Mouse (Mus musculus): ENCODE results near the gene Rae1.
A peak's percentile ranks its signal among the peaks of the same experiment; 100 is the strongest.

The Rae1 gene

DNA sequence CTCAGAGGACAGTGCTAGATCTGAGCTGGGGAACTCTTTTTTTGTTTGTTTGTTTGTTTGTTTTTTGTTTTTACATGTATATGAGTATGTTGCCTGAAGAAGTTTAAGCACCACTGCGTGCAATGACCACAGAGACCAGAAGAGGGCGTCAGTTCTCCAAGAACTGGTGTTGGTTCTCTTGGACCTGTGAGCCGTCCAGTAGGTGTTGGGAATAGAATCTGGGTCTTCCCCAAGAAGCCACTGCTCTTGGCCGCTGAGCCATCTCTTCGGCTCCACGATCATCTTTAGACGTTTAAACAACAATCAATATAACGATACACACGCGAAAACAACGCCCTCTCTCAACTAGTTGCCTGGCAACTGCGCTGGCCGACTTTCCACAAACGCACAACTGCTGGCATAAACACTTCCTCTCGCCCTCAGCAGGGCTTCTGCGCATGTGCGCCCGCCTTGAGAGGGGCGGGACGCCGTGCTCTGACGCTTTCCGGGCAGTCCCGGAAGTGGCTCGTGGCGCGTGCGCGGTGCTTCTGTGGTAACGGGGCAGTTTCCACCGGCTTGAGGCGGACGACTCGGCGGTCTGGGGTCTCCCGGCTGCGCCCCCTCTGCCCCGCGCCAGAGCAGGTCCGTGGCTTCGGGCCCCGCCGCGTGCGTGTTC lies at the start of gene Rae1:
Gene Rae1 (plus strand): TSS at position 488 of the 655 bp plus-strand sequence.
- peak; percentile 95 to 97 for DNase-seq (ENCODE audit: low spot score in 2 of 2)

- DNase-seq (ENCODE audit: low spot score in 2 of 2): no peak
Measured at GRCm38 (mm10) chr2:172950119-172950676, 49.7 kb upstream of the Rae1 start.

- DNase-seq (ENCODE audit: low spot score in 2 of 2): no peak
Measured at GRCm38 (mm10) chr2:172950722-172951121, 49.2 kb upstream of the Rae1 start.

- DNase-seq (ENCODE audit: low spot score in 2 of 2): no peak
Measured at GRCm38 (mm10) chr2:172951976-172952375, 47.9 kb upstream of the Rae1 start.

- DNase-seq (ENCODE audit: low spot score in 2 of 2): no peak
Measured at GRCm38 (mm10) chr2:172958579-172958978, 41.3 kb upstream of the Rae1 start.

DNA sequence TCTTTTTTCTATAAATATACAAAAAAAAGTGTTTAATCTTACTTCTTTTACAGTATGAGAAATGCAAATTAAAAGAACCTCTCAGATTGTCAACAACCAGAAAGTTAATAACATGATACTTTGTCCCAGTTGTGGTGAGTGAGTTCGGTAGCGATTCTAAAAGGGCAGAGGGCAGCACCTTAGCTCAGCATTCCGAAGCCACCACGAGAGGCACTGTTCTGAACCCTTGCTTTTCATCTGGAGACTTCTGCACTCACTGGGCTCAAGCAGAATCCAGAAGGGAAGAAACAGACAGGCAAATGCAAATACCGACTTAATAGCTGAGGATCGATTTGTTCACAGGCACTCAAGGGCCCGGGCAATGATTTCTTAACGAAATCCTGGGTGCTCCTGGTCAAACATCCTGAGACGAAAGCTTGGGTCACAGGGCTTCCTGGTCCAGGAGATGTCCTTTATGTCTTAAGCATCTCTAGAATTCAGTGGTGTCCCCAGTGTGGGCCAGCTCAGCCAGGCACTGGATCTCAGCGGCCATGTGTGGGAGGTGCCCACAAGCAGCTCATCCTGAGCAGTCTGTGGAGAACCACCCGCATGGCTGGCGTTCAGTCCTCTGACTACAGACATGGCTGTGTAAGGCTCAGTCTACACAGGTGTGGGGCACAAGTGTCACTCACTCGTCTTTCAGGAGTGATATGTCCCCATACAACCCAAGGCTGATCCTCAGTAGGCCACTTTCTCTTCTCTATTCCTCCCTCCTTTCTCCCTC lies 40.7 kb upstream of the Rae1 start:
- DNase-seq (ENCODE audit: low spot score in 2 of 2): no peak

DNA sequence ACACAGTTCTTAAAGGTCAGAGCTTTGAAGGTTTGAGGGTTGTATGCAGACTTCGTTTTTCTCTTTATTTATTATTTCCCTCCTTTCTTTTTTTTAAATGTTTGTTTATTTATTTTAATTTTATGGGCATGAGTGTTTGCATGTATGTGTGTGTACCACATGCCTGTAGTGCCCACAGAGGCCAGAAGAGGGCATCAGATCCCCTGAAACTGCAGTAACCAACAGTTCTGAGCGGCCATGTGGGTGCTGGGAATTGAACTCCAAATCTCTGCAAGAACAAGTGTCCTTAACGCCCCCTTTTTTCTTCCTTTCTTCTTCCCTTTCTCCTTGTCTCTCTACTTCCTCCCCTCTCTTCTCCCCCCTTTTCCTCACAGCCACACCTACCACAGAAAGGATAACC lies 39.6 kb upstream of the Rae1 start:
- DNase-seq (ENCODE audit: low spot score in 2 of 2): no peak

DNA sequence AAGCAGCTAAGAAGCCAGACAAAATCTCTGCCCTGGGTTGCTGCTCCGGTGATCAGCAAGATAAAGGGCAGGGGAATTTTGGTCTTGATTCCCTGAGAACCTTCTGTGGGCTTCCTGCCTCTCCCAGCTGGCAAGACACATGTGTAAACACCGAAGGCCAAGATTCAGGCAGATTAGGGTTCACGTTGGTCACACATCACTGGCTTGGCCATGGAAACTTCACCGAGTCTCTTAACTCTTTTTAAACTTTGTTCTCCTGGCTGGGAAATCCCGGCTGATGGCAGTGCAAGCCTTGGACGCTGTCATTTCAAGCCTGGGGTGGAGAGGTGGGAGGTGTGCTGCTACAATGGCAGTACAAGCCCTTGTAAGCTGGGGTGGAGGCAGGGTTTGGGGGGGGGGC lies 38.7 kb upstream of the Rae1 start:
- DNase-seq (ENCODE audit: low spot score in 2 of 2): no peak

GRCm38 (mm10) chr2:172965249-172965648 lies 34.7 kb upstream of the Rae1 start:
- no peak for DNase-seq (ENCODE audit: low spot score in 2 of 2)

DNA sequence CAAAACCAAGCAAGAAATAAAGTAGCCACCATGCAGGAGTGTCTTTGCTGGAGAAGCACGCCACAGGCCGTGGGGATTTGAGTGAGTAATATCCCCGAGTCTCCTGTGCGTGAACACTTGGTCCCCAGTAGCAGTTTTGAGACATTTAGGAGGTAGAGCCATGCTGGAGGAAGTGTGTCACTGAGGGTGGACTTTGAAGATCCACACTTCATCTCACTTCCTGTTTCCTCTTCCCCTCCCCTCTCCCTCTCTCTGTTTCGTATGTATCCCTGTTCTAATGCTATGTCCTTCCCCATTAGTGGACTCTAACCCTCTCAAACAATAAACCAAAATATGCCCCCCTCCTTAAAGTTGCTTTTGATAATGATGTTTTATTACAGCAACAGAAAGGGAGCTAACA lies 33.4 kb upstream of the Rae1 start:
- DNase-seq (ENCODE audit: low spot score in 2 of 2): no peak

DNA sequence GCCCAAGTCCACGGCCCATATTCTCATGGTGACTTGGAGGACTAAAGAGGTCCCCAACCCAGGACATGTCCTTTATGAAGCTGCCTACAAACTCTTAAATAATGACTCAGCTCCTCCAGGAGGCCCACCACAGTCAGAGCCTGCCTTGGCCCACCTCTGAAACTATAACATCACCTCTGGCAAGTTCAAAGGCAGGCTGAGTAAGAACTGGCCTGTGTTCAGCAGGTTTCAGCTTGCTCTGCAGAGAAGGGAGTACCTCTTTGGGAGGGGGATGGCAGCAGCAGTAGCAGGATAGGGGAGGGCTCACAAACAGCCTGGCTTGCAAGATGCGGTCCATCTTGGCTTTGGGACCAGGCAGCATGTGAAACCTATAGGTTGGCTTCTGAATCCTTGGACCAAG lies 28.1 kb upstream of the Rae1 start:
- no peak for DNase-seq (ENCODE audit: low spot score in 2 of 2)

DNA sequence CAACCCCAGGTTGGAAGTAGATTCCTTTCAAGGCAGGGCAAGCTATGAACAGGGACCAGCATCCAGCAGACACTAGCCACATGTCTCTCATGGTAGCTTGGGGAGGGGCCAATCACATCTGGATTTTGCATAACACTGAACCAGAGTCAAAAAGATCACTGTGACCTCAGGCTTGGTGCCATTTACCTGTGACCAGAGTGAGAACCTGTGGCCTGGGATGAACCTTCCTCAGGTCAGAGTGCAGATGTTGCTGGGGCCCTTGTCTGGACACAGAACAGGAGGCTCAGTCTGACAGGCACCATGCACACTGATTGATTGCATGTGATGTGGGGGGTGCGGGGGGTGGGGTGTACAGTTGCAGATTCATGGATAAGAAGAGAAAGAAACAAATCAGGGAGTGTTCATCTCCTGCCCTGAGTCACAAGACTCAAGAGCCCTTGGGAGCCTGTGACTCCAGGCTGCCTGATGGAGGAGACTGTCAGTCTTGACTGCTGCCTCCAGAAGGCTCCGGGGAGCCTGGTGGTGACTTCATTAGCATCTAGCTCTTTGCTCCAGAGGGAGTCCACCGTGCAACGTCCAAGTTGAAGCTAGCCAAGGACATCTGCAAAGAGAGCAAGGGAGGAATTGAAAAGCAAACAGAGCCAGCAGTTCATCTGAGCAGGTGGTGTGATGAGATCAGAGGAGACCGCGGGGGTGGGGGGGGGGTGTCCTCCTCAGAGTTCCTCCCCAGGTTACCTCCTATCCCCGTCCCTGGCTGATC lies 25.9 kb upstream of the Rae1 start:
- no peak for DNase-seq (ENCODE audit: low spot score in 2 of 2)

DNA sequence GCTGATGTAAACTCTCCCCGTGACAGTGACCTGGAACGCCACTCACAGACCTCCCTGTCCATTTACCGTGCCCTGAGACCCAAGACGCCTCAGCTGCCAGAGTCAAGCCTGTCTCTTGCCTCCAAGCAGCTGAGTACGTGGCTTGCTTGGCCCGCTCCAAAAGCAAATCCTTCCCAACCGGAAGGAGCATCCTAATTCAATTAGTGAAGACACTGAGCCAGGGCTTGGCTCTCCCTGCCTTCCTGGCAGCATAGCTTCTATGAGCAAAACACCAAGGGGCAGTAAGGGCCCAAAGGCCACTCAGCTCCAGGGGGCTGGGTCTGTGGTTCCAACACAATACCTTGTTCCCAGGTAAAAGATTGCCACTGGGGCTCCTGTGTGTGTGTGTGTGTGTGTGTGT lies 25.2 kb upstream of the Rae1 start:
- no peak for DNase-seq (ENCODE audit: low spot score in 2 of 2)

DNA sequence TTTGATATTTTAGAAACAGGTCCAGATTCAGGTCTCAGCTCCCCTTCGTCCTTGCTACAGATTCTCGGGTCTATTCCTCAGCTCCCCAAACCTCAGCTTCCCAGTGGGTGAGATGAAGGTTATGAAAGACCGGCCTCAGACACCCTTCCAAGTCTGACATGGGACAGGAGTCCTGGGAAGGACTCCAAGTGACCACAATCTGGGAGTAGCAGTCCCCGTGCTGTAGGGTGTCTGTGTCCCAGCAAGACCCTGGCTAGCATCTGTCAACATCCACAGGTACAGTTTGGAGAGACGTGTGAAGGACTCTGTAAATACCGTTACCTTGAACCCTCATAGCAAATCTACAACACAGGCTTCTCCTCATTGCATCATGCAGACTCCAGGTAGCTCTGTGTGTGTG lies 24.8 kb upstream of the Rae1 start:
- no peak for DNase-seq (ENCODE audit: low spot score in 2 of 2)

DNA sequence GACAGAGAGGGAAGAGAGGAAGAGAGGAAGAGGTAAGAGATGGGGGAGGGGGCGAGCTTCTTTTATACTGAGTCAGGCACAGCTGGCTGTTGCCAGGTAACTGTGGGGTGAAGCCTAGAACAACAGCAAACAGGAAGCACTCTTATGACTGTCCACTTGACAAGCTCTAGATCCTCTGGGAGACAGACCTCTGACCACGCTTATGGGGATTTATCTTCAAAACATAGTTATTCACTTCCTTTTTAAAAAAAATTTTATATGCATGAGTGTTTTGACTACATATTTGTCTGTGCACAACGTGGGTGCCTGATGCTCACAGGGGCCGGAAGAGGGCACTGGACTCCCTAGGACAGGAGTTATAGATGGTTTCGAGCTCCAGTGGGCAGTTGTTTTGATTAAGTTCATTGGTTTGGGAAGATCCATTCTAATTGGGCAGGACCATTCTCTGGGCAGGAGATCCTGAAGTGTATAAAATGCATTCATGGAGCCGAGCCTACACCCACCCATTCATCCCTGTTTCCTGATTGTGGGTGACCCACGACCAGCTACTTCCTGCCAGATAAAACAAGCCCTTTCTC lies 23.2 kb upstream of the Rae1 start:
- DNase-seq (ENCODE audit: low spot score in 2 of 2): no peak

DNA sequence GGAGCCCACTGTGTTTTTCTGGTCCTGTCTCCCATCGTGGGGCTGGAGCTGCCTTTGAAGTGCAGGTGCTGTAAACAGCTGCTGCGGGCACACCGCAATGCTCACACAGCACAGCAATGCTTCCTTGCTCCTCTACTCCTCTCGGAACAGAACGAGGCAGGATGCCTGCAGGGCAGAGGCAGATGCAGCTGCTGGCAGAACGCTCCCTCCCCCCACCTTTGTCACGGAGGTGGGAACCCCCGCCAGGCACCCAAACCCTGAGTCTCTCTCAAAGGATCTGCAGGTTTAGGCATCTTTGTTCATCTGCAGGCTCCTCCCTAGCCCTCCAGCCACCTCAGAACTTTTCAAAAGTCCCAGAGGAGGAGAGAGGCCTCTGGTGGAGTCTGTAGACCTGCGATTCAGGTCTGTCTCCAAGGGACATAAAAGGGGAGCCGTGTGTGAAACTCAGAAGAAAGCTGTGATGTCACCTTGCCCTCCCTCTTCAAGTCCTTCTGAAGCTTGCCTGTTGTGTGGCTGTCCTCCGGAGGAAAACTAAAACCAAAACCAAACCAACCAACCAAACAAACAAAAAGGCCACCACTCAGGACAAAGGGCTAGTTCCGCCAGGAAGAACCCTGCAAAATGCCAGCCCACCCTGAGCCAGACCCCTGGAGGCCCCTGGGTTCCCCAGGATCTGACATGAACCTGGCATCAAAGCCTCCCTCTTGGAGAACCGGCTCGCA lies 22.3 kb upstream of the Rae1 start, which contains the start of gene Spo11:
Gene Spo11 (plus strand): TSS at position 292 of the 722 bp plus-strand sequence.
- DNase-seq (ENCODE audit: low spot score in 2 of 2): no peak

DNA sequence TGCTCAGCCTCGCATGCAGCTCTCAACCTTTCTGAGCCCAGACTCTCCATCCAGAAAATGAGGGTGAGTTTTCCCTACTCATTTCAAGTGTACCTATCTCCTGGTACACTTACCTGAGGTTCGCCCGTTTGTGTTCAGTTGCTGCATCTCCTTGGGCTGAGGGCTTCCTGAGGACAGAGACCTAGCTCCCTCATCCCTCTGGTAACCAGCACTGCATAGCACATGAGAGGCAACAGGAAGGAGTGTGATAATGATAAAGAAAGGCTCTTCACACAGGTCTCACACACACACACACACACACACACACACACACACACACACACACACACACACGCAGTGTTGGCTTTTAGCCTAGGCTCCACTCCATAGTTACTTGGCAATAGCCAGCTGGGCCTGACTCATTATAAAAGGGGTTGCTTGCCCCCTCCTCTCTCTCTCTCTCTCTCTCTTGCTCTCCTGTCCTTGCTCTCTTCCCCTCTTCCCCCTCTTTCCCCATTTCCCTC lies 21.7 kb upstream of the Rae1 start:
- DNase-seq (ENCODE audit: low spot score in 2 of 2): no peak

DNA sequence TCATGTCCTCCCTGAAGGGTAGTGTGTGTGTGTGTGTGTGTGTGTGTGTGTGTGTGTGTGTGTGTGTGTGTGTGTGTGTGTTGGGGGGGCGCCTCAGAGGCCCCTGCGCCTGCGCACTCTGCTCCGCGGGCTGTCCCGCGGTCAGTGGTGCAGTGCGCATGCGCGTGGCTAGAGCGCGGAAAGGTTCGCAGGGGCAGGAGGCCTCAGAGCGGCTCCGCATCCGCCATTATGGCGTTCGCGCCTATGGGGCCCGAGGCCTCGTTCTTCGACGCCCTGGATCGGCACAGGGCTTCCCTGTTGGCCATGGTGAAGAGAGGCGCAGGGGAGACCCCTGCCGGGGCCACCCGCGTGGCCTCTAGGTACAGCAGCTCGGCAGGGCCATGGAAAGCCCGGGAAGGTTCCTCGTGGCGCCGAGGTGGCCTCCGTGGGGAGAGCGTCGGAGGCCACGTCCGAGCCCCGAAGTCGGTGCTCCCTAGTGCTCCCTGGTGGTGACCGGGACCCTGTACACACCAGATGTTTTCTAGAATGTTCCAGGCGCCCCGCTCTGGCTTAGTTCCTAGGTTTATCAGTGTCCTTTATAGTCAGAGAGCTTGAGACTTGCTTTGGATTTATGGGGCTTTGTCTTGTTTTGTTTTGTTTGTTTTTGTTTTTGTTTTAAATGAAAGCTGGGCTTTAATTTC lies 20.1 kb upstream of the Rae1 start:
- DNase-seq (ENCODE audit: low spot score in 2 of 2): no peak

- DNase-seq (ENCODE audit: low spot score in 2 of 2): no peak
Measured at GRCm38 (mm10) chr2:172982776-172983561, 16.9 kb upstream of the Rae1 start.

DNA sequence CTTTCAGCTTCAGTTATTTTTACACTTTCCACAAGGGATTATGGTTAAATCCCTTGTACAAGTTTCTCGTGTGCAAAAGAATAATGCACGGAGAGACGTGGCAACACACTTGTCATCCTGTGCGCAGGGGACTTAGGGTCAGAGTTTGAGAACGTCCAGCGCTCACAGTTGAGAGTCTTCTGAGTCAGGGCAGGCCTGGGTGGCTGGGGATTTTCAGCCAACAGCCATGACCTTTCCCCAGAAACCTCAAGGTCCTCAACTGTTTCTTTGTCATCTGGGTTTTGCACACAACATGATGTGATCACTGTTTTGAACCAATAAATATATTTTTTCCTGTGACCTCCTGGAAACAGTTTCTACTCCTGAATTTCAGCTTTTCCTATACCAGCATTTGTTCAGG lies 9.8 kb upstream of the Rae1 start:
- DNase-seq (ENCODE audit: low spot score in 2 of 2): no peak

Measured in frontal cortex, postnatal 14 days (tissue).